Mouse (Mus musculus): ENCODE results near the gene Cfap157. TPM values are rescaled to one million over a fixed set of nuclear protein-coding genes. Genes with fewer than 3 reads are reported as not detected.
A peak's percentile ranks its signal among the peaks of the same experiment; 100 is the strongest.

Gene Cfap157
- polyA plus RNA-seq, 1 experiment from 2014 or later, result 0.27 TPM

- Histone ChIP-seq H3K4me1 (ENCODE audit: control insufficient read depth, insufficient read depth, low read length) (no peaks in the 10 kb centered on the region), H3K36me3 (ENCODE audit: control insufficient read depth, insufficient read depth, low read length) (peaks cover 5% of the 10 kb centered on the region), H3K9me3 (ENCODE audit: control insufficient read depth, low read length) (no peaks in the 10 kb centered on the region), H3K9ac (ENCODE audit: low read length) (no peak overlapping the region), H3K27ac (replicated peaks; ENCODE audit: low read depth, low read length) (no peak overlapping the region), H3K27me3 (ENCODE audit: control insufficient read depth, insufficient read depth, low read length) (no peaks in the 10 kb centered on the region), H3K4me2 (ENCODE audit: low read depth, severe bottlenecking) (no peak overlapping the region), H3K4me3 (ENCODE audit: low read depth, low read length) (no peak overlapping the region)
- WGBS, result 87% methylated on average over 13 of the region's 13 CpGs
- DNase-seq (ENCODE audit: low spot score), result no peak
- ATAC-seq (ENCODE audit: insufficient number of reproducible peaks, low FRiP score, low TSS enrichment, low read depth), result no peak
These were observed 11.7 kb upstream of the Cfap157 start for GRCm38 (mm10) chr2:32795748-32796418.

GRCm38 (mm10) chr2:32791297-32791696, 7.1 kb upstream of the Cfap157 start:
- Histone ChIP-seq H3K9me3 (ENCODE audit: control insufficient read depth, low read length) (no peaks in the 10 kb centered on the region), H3K9ac (ENCODE audit: low read length) (no peak overlapping the region), H3K27me3 (ENCODE audit: control insufficient read depth, insufficient read depth, low read length) (no peaks in the 10 kb centered on the region), H3K4me2 (ENCODE audit: low read depth, severe bottlenecking) (no peak overlapping the region), H3K27ac (replicated peaks; ENCODE audit: low read depth, low read length) (no peak overlapping the region), H3K4me1 (ENCODE audit: control insufficient read depth, insufficient read depth, low read length) (no peaks in the 10 kb centered on the region), H3K36me3 (ENCODE audit: control insufficient read depth, insufficient read depth, low read length) (0 out of 2 replicates have a peak, but pooled peaks cover 2% of the 10 kb centered on the region), H3K4me3 (ENCODE audit: low read depth, low read length) (no peak overlapping the region)
- ATAC-seq (ENCODE audit: insufficient number of reproducible peaks, low FRiP score, low TSS enrichment, low read depth), result no peak
- WGBS, result 92% methylated on average over 6 of the region's 6 CpGs
- no peak for DNase-seq (ENCODE audit: low spot score)

GRCm38 (mm10) chr2:32788581-32788980, 4.4 kb upstream of the Cfap157 start:
- DNase-seq (ENCODE audit: low spot score), result no peak

GRCm38 (mm10) chr2:32787176-32787575, 2.9 kb upstream of the Cfap157 start:
- H3K27me3 ChIP-seq (ENCODE audit: control insufficient read depth, insufficient read depth, low read length), result no peaks in the 10 kb centered on the region
- ATAC-seq (ENCODE audit: insufficient number of reproducible peaks, low FRiP score, low TSS enrichment, low read depth) (no peak), DNase-seq (ENCODE audit: low spot score) (no peak)
- no peaks in the 10 kb centered on the region for H3K36me3 ChIP-seq (ENCODE audit: control insufficient read depth, insufficient read depth, low read length)
- no peak overlapping the region for H3K4me3 ChIP-seq (ENCODE audit: low read depth, low read length)
- H3K4me2 ChIP-seq (ENCODE audit: low read depth, severe bottlenecking), result no peak overlapping the region
- no peaks in the 10 kb centered on the region for H3K9me3 ChIP-seq (ENCODE audit: control insufficient read depth, low read length)
- H3K27ac ChIP-seq (replicated peaks; ENCODE audit: low read depth, low read length), result no peak overlapping the region
- H3K4me1 ChIP-seq (ENCODE audit: control insufficient read depth, insufficient read depth, low read length), result no peaks in the 10 kb centered on the region
- H3K9ac ChIP-seq (ENCODE audit: low read length), result no peak overlapping the region
- WGBS, result 63% methylated on average over 6 of the region's 6 CpGs

More at GRCm38 (mm10) chr2:32788581-32788980, 4.4 kb upstream of the Cfap157 start:
- WGBS, result 51% methylated on average over 2 of the region's 2 CpGs
- Histone ChIP-seq H3K9me3 (ENCODE audit: control insufficient read depth, low read length) (no peaks in the 10 kb centered on the region), H3K27ac (replicated peaks; ENCODE audit: low read depth, low read length) (no peak overlapping the region), H3K4me3 (ENCODE audit: low read depth, low read length) (no peak overlapping the region), H3K4me2 (ENCODE audit: low read depth, severe bottlenecking) (no peak overlapping the region), H3K4me1 (ENCODE audit: control insufficient read depth, insufficient read depth, low read length) (no peaks in the 10 kb centered on the region), H3K9ac (ENCODE audit: low read length) (no peak overlapping the region), H3K27me3 (ENCODE audit: control insufficient read depth, insufficient read depth, low read length) (no peaks in the 10 kb centered on the region), H3K36me3 (ENCODE audit: control insufficient read depth, insufficient read depth, low read length) (no peaks in the 10 kb centered on the region)
- no peak for ATAC-seq (ENCODE audit: insufficient number of reproducible peaks, low FRiP score, low TSS enrichment, low read depth)

- Histone ChIP-seq H3K27me3 (ENCODE audit: control insufficient read depth, insufficient read depth, low read length) (no peaks in the 10 kb centered on the region), H3K27ac (replicated peaks; ENCODE audit: low read depth, low read length) (no peak overlapping the region), H3K9ac (ENCODE audit: low read length) (no peak overlapping the region), H3K9me3 (ENCODE audit: control insufficient read depth, low read length) (no peaks in the 10 kb centered on the region), H3K4me1 (ENCODE audit: control insufficient read depth, insufficient read depth, low read length) (no peaks in the 10 kb centered on the region), H3K4me3 (ENCODE audit: low read depth, low read length) (no peak overlapping the region), H3K36me3 (ENCODE audit: control insufficient read depth, insufficient read depth, low read length) (no peaks in the 10 kb centered on the region), H3K4me2 (ENCODE audit: low read depth, severe bottlenecking) (no peak overlapping the region)
- ATAC-seq (ENCODE audit: insufficient number of reproducible peaks, low FRiP score, low TSS enrichment, low read depth) (no peak), DNase-seq (ENCODE audit: low spot score) (no peak)
- 71% methylated on average over 6 of the region's 6 CpGs for WGBS
These were observed 2.5 kb downstream of the Cfap157 start for GRCm38 (mm10) chr2:32781710-32782109.

GRCm38 (mm10) chr2:32779714-32780113, 4.5 kb downstream of the Cfap157 start:
- H3K9me3 ChIP-seq (ENCODE audit: control insufficient read depth, low read length), result no peaks in the 10 kb centered on the region
- 89% methylated on average over 6 of the region's 6 CpGs for WGBS
- no peak overlapping the region for H3K27ac ChIP-seq (replicated peaks; ENCODE audit: low read depth, low read length)
- H3K27me3 ChIP-seq (ENCODE audit: control insufficient read depth, insufficient read depth, low read length), result no peaks in the 10 kb centered on the region
- ATAC-seq (ENCODE audit: insufficient number of reproducible peaks, low FRiP score, low TSS enrichment, low read depth) (no peak), DNase-seq (ENCODE audit: low spot score) (no peak)
- H3K9ac ChIP-seq (ENCODE audit: low read length), result no peak overlapping the region
- no peak overlapping the region for H3K4me3 ChIP-seq (ENCODE audit: low read depth, low read length)
- no peak overlapping the region for H3K4me2 ChIP-seq (ENCODE audit: low read depth, severe bottlenecking)
- peaks cover 11% of the 10 kb centered on the region; the same call in 1 of the 2 replicates for H3K4me1 ChIP-seq (ENCODE audit: control insufficient read depth, insufficient read depth, low read length)
- no peaks in the 10 kb centered on the region for H3K36me3 ChIP-seq (ENCODE audit: control insufficient read depth, insufficient read depth, low read length)

- WGBS, result 19% methylated on average over 8 of the region's 8 CpGs
- Histone ChIP-seq H3K9ac (ENCODE audit: low read length) (no peak overlapping the region), H3K4me1 (ENCODE audit: control insufficient read depth, insufficient read depth, low read length) (peaks cover 11% of the 10 kb centered on the region; the same call in 1 of the 2 replicates), H3K27me3 (ENCODE audit: control insufficient read depth, insufficient read depth, low read length) (no peaks in the 10 kb centered on the region), H3K27ac (replicated peaks; ENCODE audit: low read depth, low read length) (no peak overlapping the region), H3K9me3 (ENCODE audit: control insufficient read depth, low read length) (no peaks in the 10 kb centered on the region), H3K4me2 (ENCODE audit: low read depth, severe bottlenecking) (no peak overlapping the region), H3K4me3 (ENCODE audit: low read depth, low read length) (no peak overlapping the region), H3K36me3 (ENCODE audit: control insufficient read depth, insufficient read depth, low read length) (no peaks in the 10 kb centered on the region)
- DNase-seq (ENCODE audit: low spot score) (peak; percentile 75), ATAC-seq (ENCODE audit: insufficient number of reproducible peaks, low FRiP score, low TSS enrichment, low read depth) (no peak)
These were observed 5.1 kb downstream of the Cfap157 start for GRCm38 (mm10) chr2:32779131-32779530.

- ATAC-seq (ENCODE audit: insufficient number of reproducible peaks, low FRiP score, low TSS enrichment, low read depth) (no peak), DNase-seq (ENCODE audit: low spot score) (no peak)
- Histone ChIP-seq H3K9ac (ENCODE audit: low read length) (no peak overlapping the region), H3K9me3 (ENCODE audit: control insufficient read depth, low read length) (no peaks in the 10 kb centered on the region), H3K27ac (replicated peaks; ENCODE audit: low read depth, low read length) (no peak overlapping the region), H3K27me3 (ENCODE audit: control insufficient read depth, insufficient read depth, low read length) (no peaks in the 10 kb centered on the region), H3K4me3 (ENCODE audit: low read depth, low read length) (no peak overlapping the region), H3K4me2 (ENCODE audit: low read depth, severe bottlenecking) (no peak overlapping the region), H3K4me1 (ENCODE audit: control insufficient read depth, insufficient read depth, low read length) (peaks cover 11% of the 10 kb centered on the region; the same call in 1 of the 2 replicates), H3K36me3 (ENCODE audit: control insufficient read depth, insufficient read depth, low read length) (no peaks in the 10 kb centered on the region)
- WGBS, result 88% methylated on average over 6 of the region's 6 CpGs
These were observed 6.1 kb downstream of the Cfap157 start for GRCm38 (mm10) chr2:32778081-32778480.

GRCm38 (mm10) chr2:32776192-32776591, 8.0 kb downstream of the Cfap157 start:
- DNase-seq (ENCODE audit: low spot score), result peak; percentile 29
- no peak for ATAC-seq (ENCODE audit: insufficient number of reproducible peaks, low FRiP score, low TSS enrichment, low read depth)
- Histone ChIP-seq H3K4me1 (ENCODE audit: control insufficient read depth, insufficient read depth, low read length) (peaks cover 11% of the 10 kb centered on the region; the same call in 1 of the 2 replicates), H3K4me2 (ENCODE audit: low read depth, severe bottlenecking) (peak overlapping the region; percentile 84), H3K27ac (replicated peaks; ENCODE audit: low read depth, low read length) (no peak overlapping the region), H3K36me3 (ENCODE audit: control insufficient read depth, insufficient read depth, low read length) (no peaks in the 10 kb centered on the region), H3K4me3 (ENCODE audit: low read depth, low read length) (peak overlapping the region; percentile 59), H3K9me3 (ENCODE audit: control insufficient read depth, low read length) (no peaks in the 10 kb centered on the region), H3K27me3 (ENCODE audit: control insufficient read depth, insufficient read depth, low read length) (no peaks in the 10 kb centered on the region), H3K9ac (ENCODE audit: low read length) (peak overlapping the region; percentile 45; the same call in 1 of the 2 replicates)
- WGBS, result 25% methylated on average over 22 of the region's 22 CpGs

Measured in limb, embryonic 11.5 days (tissue).